Mouse (Mus musculus): ENCODE results near the gene Nf2. TPM values are rescaled to one million over a fixed set of nuclear protein-coding genes. Genes with fewer than 3 reads are reported as not detected.
A peak's percentile ranks its signal among the peaks of the same experiment; 100 is the strongest.

The Nf2 gene
- polyA plus RNA-seq (2015; fragmentation: Nextera tagmentation; extraction: Ambion mirVana): 49.8 and 53.2 TPM in 2 replicates

- peak; percentile 99 for ATAC-seq (replicated peaks; ENCODE audit: low FRiP score)
- Histone ChIP-seq H3K27me3 (no peaks in the 10 kb centered on the region), H3K4me1 (peaks cover 18% of the 10 kb centered on the region), H3K36me3 (no peaks in the 10 kb centered on the region), H3K27ac (peak within 1 kb of the TSS; percentile 78), H3K9me3 (replicated peaks) (no peaks in the 10 kb centered on the region), H3K4me3 (replicated peaks) (peak within 1 kb of the TSS; percentile 77), H3K4me2 (peak within 1 kb of the TSS; percentile 76), H3K9ac (peak within 1 kb of the TSS; percentile 90)
- WGBS: under 1% methylated on average over 60 of the region's 60 CpGs
Observed at GRCm38 (mm10) chr11:4849258-4849943, at the start of gene Nf2. Nf2 (minus strand) TSS chr11:4849536.

- H3K27ac ChIP-seq: peak within 1 kb of the TSS; percentile 85
- ATAC-seq (replicated peaks; ENCODE audit: low FRiP score): peak; percentile 89
- no peaks in the 10 kb centered on the region for H3K27me3 ChIP-seq
- peaks cover 46% of the 10 kb centered on the region for H3K36me3 ChIP-seq
- H3K9me3 ChIP-seq (replicated peaks): no peaks in the 10 kb centered on the region
- WGBS: 3% methylated on average over 52 of the region's 52 CpGs
- peak within 1 kb of the TSS; percentile 84 for H3K4me3 ChIP-seq (replicated peaks)
- H3K9ac ChIP-seq: peak within 1 kb of the TSS; percentile 76
- H3K4me1 ChIP-seq: peaks cover 7% of the 10 kb centered on the region
- H3K4me2 ChIP-seq: peak within 1 kb of the TSS; percentile 86
Observed at GRCm38 (mm10) chr11:4894848-4895816, 45.8 kb upstream of the Nf2 start, which contains the start of gene Thoc5. Thoc5 (plus strand) TSS chr11:4895320.

GRCm38 (mm10) chr11:4886987-4887386, 37.7 kb upstream of the Nf2 start:
- H3K36me3 ChIP-seq: peaks cover 70% of the 10 kb centered on the region
- no peak overlapping the region for H3K4me2 ChIP-seq
- H3K27me3 ChIP-seq: no peaks in the 10 kb centered on the region
- no peak overlapping the region for H3K27ac ChIP-seq
- no peak overlapping the region for H3K4me3 ChIP-seq (replicated peaks)
- H3K9ac ChIP-seq: no peak overlapping the region
- no peaks in the 10 kb centered on the region for H3K9me3 ChIP-seq (replicated peaks)
- ATAC-seq (replicated peaks; ENCODE audit: low FRiP score): no peak
- WGBS: 98% methylated on average over 3 of the region's 3 CpGs
- peaks cover 19% of the 10 kb centered on the region for H3K4me1 ChIP-seq

GRCm38 (mm10) chr11:4885385-4885903, 36.1 kb upstream of the Nf2 start:
- H3K36me3 ChIP-seq: peaks cover 56% of the 10 kb centered on the region
- H3K4me3 ChIP-seq (replicated peaks): no peak overlapping the region
- H3K27ac ChIP-seq: no peak overlapping the region
- H3K9me3 ChIP-seq (replicated peaks): no peaks in the 10 kb centered on the region
- WGBS: 76% methylated on average over 2 of the region's 2 CpGs
- H3K27me3 ChIP-seq: no peaks in the 10 kb centered on the region
- no peak overlapping the region for H3K4me2 ChIP-seq
- no peak for ATAC-seq (replicated peaks; ENCODE audit: low FRiP score)
- H3K4me1 ChIP-seq: peaks cover 29% of the 10 kb centered on the region
- no peak overlapping the region for H3K9ac ChIP-seq

GRCm38 (mm10) chr11:4882892-4883627, 33.7 kb upstream of the Nf2 start:
- Histone ChIP-seq H3K4me1 (peaks cover 31% of the 10 kb centered on the region), H3K4me2 (0 out of 2 replicates have a peak overlapping the region, but pooled peaks have one; percentile 14), H3K9ac (no peak overlapping the region), H3K9me3 (replicated peaks) (no peaks in the 10 kb centered on the region), H3K36me3 (peaks cover 33% of the 10 kb centered on the region), H3K27ac (peak overlapping the region; percentile 61), H3K4me3 (replicated peaks) (no peak overlapping the region), H3K27me3 (no peaks in the 10 kb centered on the region)
- peak; percentile 91 for ATAC-seq (replicated peaks; ENCODE audit: low FRiP score)
- WGBS: 37% methylated on average over 14 of the region's 14 CpGs

GRCm38 (mm10) chr11:4881087-4881486, 31.8 kb upstream of the Nf2 start:
- H3K4me3 ChIP-seq (replicated peaks): no peak overlapping the region
- no peak overlapping the region for H3K4me2 ChIP-seq
- H3K4me1 ChIP-seq: peaks cover 31% of the 10 kb centered on the region
- 76% methylated on average over 4 of the region's 4 CpGs for WGBS
- H3K36me3 ChIP-seq: peaks cover 30% of the 10 kb centered on the region
- H3K9ac ChIP-seq: no peak overlapping the region
- H3K27me3 ChIP-seq: no peaks in the 10 kb centered on the region
- no peaks in the 10 kb centered on the region for H3K9me3 ChIP-seq (replicated peaks)
- no peak overlapping the region for H3K27ac ChIP-seq
- ATAC-seq (replicated peaks; ENCODE audit: low FRiP score): no peak

GRCm38 (mm10) chr11:4874551-4874950, 25.2 kb upstream of the Nf2 start:
- peak overlapping the region; percentile 81 for H3K4me3 ChIP-seq (replicated peaks)
- H3K9ac ChIP-seq: peak overlapping the region; percentile 67
- H3K4me1 ChIP-seq: peaks cover 17% of the 10 kb centered on the region
- ATAC-seq (replicated peaks; ENCODE audit: low FRiP score): peak; percentile 69
- peak overlapping the region; percentile 70 for H3K27ac ChIP-seq
- 2% methylated on average over 10 of the region's 10 CpGs for WGBS
- peak overlapping the region; percentile 86 for H3K4me2 ChIP-seq
- no peaks in the 10 kb centered on the region for H3K9me3 ChIP-seq (replicated peaks)
- no peaks in the 10 kb centered on the region for H3K27me3 ChIP-seq
- peaks cover 9% of the 10 kb centered on the region; the same call in 1 of the 2 replicates for H3K36me3 ChIP-seq

DNA sequence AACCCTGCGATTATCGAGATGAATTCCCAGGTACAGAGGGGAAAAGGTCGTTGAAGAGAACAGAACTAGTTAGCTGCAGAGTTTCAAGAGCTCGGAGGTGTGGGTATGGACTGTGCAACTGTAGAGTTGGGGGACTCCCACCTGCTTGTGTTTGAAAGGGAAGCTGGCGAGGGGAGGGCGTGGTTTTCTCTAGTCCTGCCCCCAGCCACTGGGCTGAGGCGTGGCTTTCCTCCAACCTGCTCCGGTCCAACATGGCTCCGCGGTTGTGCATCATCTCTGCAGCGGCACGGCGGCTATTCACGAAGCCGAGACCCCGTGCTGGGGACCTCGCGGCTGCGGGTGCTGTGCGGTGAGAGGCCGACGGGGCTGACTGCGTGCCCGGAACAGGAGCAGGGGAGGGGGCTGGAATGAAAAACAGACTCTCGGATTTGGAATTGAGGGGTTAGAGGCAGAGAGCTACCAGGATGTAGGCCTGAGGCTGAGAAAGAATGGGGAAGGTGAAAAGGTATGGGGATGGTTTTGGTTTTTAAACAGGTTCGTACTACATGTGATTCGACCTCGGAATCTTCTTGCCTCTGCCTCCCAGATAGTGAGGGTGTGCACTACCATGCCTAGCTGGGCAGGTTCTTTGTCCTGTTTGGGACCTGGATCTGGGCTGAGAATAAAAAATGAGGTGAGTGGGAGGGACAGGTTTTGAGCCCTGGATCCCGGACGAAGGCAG, 24.6 kb upstream of the Nf2 start, which contains the start of gene Nipsnap1:
Gene Nipsnap1, plus strand, starts transcription at position 197 of the 721 bp plus-strand sequence.
- peak within 1 kb of the TSS; percentile 67 for H3K9ac ChIP-seq
- H3K27me3 ChIP-seq: no peaks in the 10 kb centered on the region
- H3K4me2 ChIP-seq: peak within 1 kb of the TSS; percentile 86
- H3K36me3 ChIP-seq: peaks cover 9% of the 10 kb centered on the region; the same call in 1 of the 2 replicates
- peak within 1 kb of the TSS; percentile 81 for H3K4me3 ChIP-seq (replicated peaks)
- peak within 1 kb of the TSS; percentile 70 for H3K27ac ChIP-seq
- no peaks in the 10 kb centered on the region for H3K9me3 ChIP-seq (replicated peaks)
- H3K4me1 ChIP-seq: peaks cover 17% of the 10 kb centered on the region
- ATAC-seq (replicated peaks; ENCODE audit: low FRiP score): peak; percentile 91
- 2% methylated on average over 30 of the region's 30 CpGs for WGBS

GRCm38 (mm10) chr11:4865645-4866251, 16.4 kb upstream of the Nf2 start:
- H3K27me3 ChIP-seq: no peaks in the 10 kb centered on the region
- no peak overlapping the region for H3K9ac ChIP-seq
- no peaks in the 10 kb centered on the region for H3K36me3 ChIP-seq
- WGBS: 40% methylated on average over 10 of the region's 10 CpGs
- no peak overlapping the region for H3K4me3 ChIP-seq (replicated peaks)
- no peak for ATAC-seq (replicated peaks; ENCODE audit: low FRiP score)
- H3K9me3 ChIP-seq (replicated peaks): no peaks in the 10 kb centered on the region
- peaks cover 5% of the 10 kb centered on the region; the same call in 1 of the 2 replicates for H3K4me1 ChIP-seq
- no peak overlapping the region for H3K4me2 ChIP-seq
- H3K27ac ChIP-seq: no peak overlapping the region

DNA sequence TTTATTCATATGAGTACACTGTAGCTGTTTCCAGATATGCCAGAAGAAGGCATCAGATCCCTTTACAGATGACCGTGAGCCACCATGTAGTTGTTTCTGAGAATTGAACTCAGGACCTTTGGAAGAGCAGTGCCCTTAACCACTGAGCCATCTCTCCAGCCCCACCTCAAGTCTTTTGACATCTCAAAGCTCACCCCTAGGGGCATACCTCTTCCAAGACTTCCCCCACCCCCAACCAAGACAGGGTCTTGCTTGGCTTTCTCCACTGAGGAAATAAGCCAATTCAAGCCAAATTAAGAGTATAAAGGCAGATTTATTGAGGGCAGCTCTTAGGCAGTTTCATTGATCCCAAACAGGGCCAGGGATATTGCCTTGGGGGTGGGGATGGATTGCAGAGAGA, 13.4 kb upstream of the Nf2 start:
- Histone ChIP-seq H3K27me3 (no peaks in the 10 kb centered on the region), H3K9me3 (replicated peaks) (no peaks in the 10 kb centered on the region), H3K9ac (no peak overlapping the region), H3K4me2 (no peak overlapping the region), H3K36me3 (no peaks in the 10 kb centered on the region), H3K4me3 (replicated peaks) (no peak overlapping the region), H3K4me1 (peaks cover 5% of the 10 kb centered on the region; the same call in 1 of the 2 replicates), H3K27ac (no peak overlapping the region)
- ATAC-seq (replicated peaks; ENCODE audit: low FRiP score): no peak
- 98% methylated on average over 1 of the region's 1 CpGs for WGBS

Measured in kidney, embryonic 15.5 days (tissue).